Mouse (Mus musculus): ENCODE data around the gene Dop1b.

DNA sequence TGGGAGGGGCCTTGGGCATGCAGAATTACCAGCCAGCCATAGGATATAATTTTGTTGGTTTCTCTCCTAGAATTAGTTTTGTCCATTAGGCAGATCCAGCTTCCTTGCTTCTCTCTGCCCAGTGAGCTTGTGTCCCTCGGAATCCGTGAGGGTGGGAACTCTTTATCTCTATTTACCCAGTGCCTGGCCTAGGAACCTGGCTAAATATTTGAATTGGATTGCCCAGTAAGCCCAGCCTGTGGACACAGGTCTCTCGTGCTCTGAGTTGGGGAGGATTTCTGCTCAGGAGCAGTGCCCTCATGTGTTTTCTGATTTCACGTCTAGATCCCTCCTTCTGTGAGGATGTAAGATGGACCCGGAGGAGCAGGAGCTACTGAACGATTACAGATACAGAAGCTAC lies 4.1 kb downstream of the Dop1b start:
- TF ChIP-seq POLR2A (IDR thresholded peaks at IDR 0.05; ENCODE audit: low read depth, low read length) (no peak), SIN3A (IDR thresholded peaks at IDR 0.05; ENCODE audit: low read length) (no peak), MYC (IDR thresholded peaks at IDR 0.05; ENCODE audit: low read depth, low read length) (no peak), MEF2A (IDR thresholded peaks at IDR 0.05; ENCODE audit: borderline replicate concordance, low read depth, low read length) (no peak)
